In the genomic region with DNA sequence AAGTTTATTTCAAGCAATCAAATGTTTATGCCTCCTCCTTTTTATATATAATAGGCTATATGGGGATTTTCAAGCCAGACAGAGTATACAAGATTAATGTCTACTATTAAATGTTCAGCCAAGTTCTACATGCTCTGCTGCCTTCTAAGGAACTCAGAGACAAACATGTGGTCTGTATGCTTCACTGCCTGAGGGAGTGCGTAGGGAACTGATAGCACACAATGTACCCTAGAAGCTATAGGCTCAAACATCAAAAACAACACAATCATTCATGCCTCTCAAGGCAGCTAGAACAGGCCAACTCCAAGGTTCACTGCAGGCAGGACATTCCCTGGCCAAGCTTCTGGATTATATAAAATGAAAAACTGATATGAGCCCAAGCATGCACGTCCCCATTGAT, we compare ENCODE assay signal across 28 mouse cellular contexts. TPM values are rescaled to one million over a fixed set of nuclear protein-coding genes. Genes with fewer than 3 reads are reported as not detected.
DNase-seq lines count a peak whose midpoint lies in the region; ATAC-seq lines count a peak whose summit lies in the region.
"Had no signal": no experiment of that assay in that cellular context is flagged by ENCODE, and none has a peak within 500 bp of the region (broad histone marks: within the 10 kb centered on the region; RNA-seq: fewer than 3 reads in every experiment).

No protein-coding gene starts in this region.

- H3K4me1 ChIP-seq in kidney, embryonic 16.5 days (ENCODE audit: insufficient read depth, low read length), result peaks cover 6% of the 10 kb centered on the region; the same call in 1 of the 2 replicates
- H3K4me1 ChIP-seq in midbrain, embryonic 15.5 days, result no peaks in the 10 kb centered on the region
- H3K4me1 ChIP-seq: embryonic facial prominence, embryonic 12.5 days; embryonic facial prominence, embryonic 15.5 days; hindbrain, embryonic 12.5 days had no signal

- H3K9ac ChIP-seq in kidney, embryonic 16.5 days (replicated peaks; ENCODE audit: low read length), result no peak overlapping the region
- no peak overlapping the region for H3K9ac ChIP-seq in midbrain, embryonic 15.5 days
- H3K9ac ChIP-seq: embryonic facial prominence, embryonic 12.5 days; embryonic facial prominence, embryonic 15.5 days; forebrain, postnatal 0 days; hindbrain, embryonic 12.5 days had no signal

- no peaks in the 10 kb centered on the region for H3K36me3 ChIP-seq in kidney, embryonic 16.5 days (ENCODE audit: insufficient read depth, low read length)
- H3K36me3 ChIP-seq in splenic B cell, adult 2 months (ENCODE audit: control insufficient read depth, insufficient read depth, low read length, poor library complexity, severe bottlenecking), result no peaks in the 10 kb centered on the region
- no peaks in the 10 kb centered on the region for H3K36me3 ChIP-seq in midbrain, embryonic 15.5 days (replicated peaks)
- H3K36me3 ChIP-seq: embryonic facial prominence, embryonic 12.5 days; embryonic facial prominence, embryonic 15.5 days; hindbrain, embryonic 12.5 days had no signal

- no peak overlapping the region; the same call in 1 of the 2 replicates for H3K27ac ChIP-seq in kidney, embryonic 16.5 days (ENCODE audit: low read length)
- no peak overlapping the region for H3K27ac ChIP-seq in midbrain, embryonic 15.5 days
- H3K27ac ChIP-seq: embryonic facial prominence, embryonic 12.5 days; embryonic facial prominence, embryonic 15.5 days; gastrocnemius, adult 2 months; hindbrain, embryonic 12.5 days had no signal

- no peaks in the 10 kb centered on the region for H3K27me3 ChIP-seq in kidney, embryonic 16.5 days (ENCODE audit: insufficient read depth, low read length)
- H3K27me3 ChIP-seq in splenic B cell, adult 2 months (ENCODE audit: control insufficient read depth, insufficient read depth, low read length, poor library complexity, severe bottlenecking), result peaks cover 2% of the 10 kb centered on the region
- H3K27me3 ChIP-seq in midbrain, embryonic 15.5 days (replicated peaks), result no peaks in the 10 kb centered on the region
- H3K27me3 ChIP-seq: embryonic facial prominence, embryonic 12.5 days; embryonic facial prominence, embryonic 15.5 days; hindbrain, embryonic 12.5 days had no signal

- 27% methylated on average over 2 of the region's 2 CpGs for WGBS in kidney, embryonic 16.5 days
- 78% methylated on average over 2 of the region's 2 CpGs for WGBS in midbrain, embryonic 15.5 days

- H3K4me2 ChIP-seq in kidney, embryonic 16.5 days (replicated peaks; ENCODE audit: low read depth, low read length), result no peak overlapping the region
- H3K4me2 ChIP-seq in midbrain, embryonic 15.5 days, result no peak overlapping the region
- H3K4me2 ChIP-seq: embryonic facial prominence, embryonic 12.5 days; embryonic facial prominence, embryonic 15.5 days; heart, embryonic 11.5 days; hindbrain, embryonic 12.5 days had no signal

- ATAC-seq in kidney, embryonic 16.5 days (ENCODE audit: low FRiP score, low TSS enrichment), result peak; percentile 91
- ATAC-seq in midbrain, embryonic 15.5 days (replicated peaks), result no peak
- ATAC-seq: CD4-positive, CD25-positive, alpha-beta regulatory T cell, adult 4 months; forebrain, embryonic 14.5 days; forebrain, postnatal 0 days had no signal

- peak; percentile 22 for DNase-seq in kidney, adult 9 months
- no peak for DNase-seq in kidney, postnatal 4 days
- no peak for DNase-seq in kidney, adult 11 months
- DNase-seq in B cell, adult 2 months, result peak; percentile 7 to 8
- peak; percentile 3 for DNase-seq in splenic B cell, adult 2 months (ENCODE audit: low read depth, low spot score)
- DNase-seq: adrenal gland, adult 2 months; adrenal gland, postnatal 14 days; cerebellum, adult 11 months; cerebellum, adult 2 months; cerebellum, adult 9-11 months; cerebellum, postnatal 25 days; forebrain, postnatal 0 days; gastrocnemius, adult 2 months; gastrocnemius, postnatal 14 days; heart, adult 11 months had no signal

- H3K9me3 ChIP-seq in kidney, embryonic 16.5 days (ENCODE audit: low read length), result no peaks in the 10 kb centered on the region
- no peaks in the 10 kb centered on the region for H3K9me3 ChIP-seq in midbrain, embryonic 15.5 days
- H3K9me3 ChIP-seq: embryonic facial prominence, embryonic 12.5 days; embryonic facial prominence, embryonic 15.5 days; hindbrain, embryonic 12.5 days had no signal

- H3K4me3 ChIP-seq in kidney, embryonic 16.5 days (ENCODE audit: low read length), result no peak overlapping the region
- no peak overlapping the region for H3K4me3 ChIP-seq in midbrain, embryonic 15.5 days
- H3K4me3 ChIP-seq: embryonic facial prominence, embryonic 12.5 days; embryonic facial prominence, embryonic 15.5 days; gastrocnemius, adult 2 months; hindbrain, embryonic 12.5 days had no signal

RNA-seq across cellular contexts. Expression of gene Keg1, which starts 12.9 kb away (rescaled TPM):
- polyA plus RNA-seq in kidney, embryonic 16.5 days (2015; fragmentation: Nextera tagmentation; extraction: Ambion mirVana), result 87.0 and 88.0 TPM in 2 replicates
- polyA plus RNA-seq in midbrain, embryonic 15.5 days (2015; fragmentation: Nextera tagmentation; extraction: Ambion mirVana), result not detected in 2 replicates
- polyA plus RNA-seq: adrenal gland, adult 2 months; C2C12; CD4-positive, CD25-positive, alpha-beta regulatory T cell, adult 4 months; cerebellum, adult 2 months; embryonic facial prominence, embryonic 12.5 days; embryonic facial prominence, embryonic 15.5 days; forebrain, embryonic 11.5 days; forebrain, embryonic 14.5 days; forebrain, postnatal 0 days; frontal cortex, adult 2 months; heart, embryonic 11.5 days; heart, embryonic 14.5 days; heart, postnatal 0 days; hindbrain, embryonic 12.5 days had no signal

RNA-seq across cellular contexts. Expression of gene Olfr1443, which starts 30.5 kb away (rescaled TPM):
- polyA plus RNA-seq in kidney, embryonic 16.5 days (2015; fragmentation: Nextera tagmentation; extraction: Ambion mirVana), result not detected in 2 replicates
- not detected in 2 replicates for polyA plus RNA-seq in midbrain, embryonic 15.5 days (2015; fragmentation: Nextera tagmentation; extraction: Ambion mirVana)
- polyA plus RNA-seq: adrenal gland, adult 2 months; C2C12; CD4-positive, CD25-positive, alpha-beta regulatory T cell, adult 4 months; cerebellum, adult 2 months; embryonic facial prominence, embryonic 12.5 days; embryonic facial prominence, embryonic 15.5 days; forebrain, embryonic 11.5 days; forebrain, embryonic 14.5 days; forebrain, postnatal 0 days; frontal cortex, adult 2 months; heart, embryonic 11.5 days; heart, embryonic 14.5 days; heart, postnatal 0 days; hindbrain, embryonic 12.5 days had no signal

RNA-seq across cellular contexts. Expression of gene Olfr1442, which starts 38.2 kb away (rescaled TPM):
- 0.10 and 0.20 TPM in 2 replicates for polyA plus RNA-seq in kidney, embryonic 16.5 days (2015; fragmentation: Nextera tagmentation; extraction: Ambion mirVana)
- polyA plus RNA-seq in midbrain, embryonic 15.5 days (2015; fragmentation: Nextera tagmentation; extraction: Ambion mirVana), result not detected in 2 replicates
- polyA plus RNA-seq: adrenal gland, adult 2 months; C2C12; CD4-positive, CD25-positive, alpha-beta regulatory T cell, adult 4 months; cerebellum, adult 2 months; embryonic facial prominence, embryonic 12.5 days; embryonic facial prominence, embryonic 15.5 days; forebrain, embryonic 11.5 days; forebrain, embryonic 14.5 days; forebrain, postnatal 0 days; frontal cortex, adult 2 months; heart, embryonic 11.5 days; heart, embryonic 14.5 days; heart, postnatal 0 days; hindbrain, embryonic 12.5 days had no signal

RNA-seq across cellular contexts. Expression of gene Cntf, which starts 57.0 kb away (rescaled TPM):
- 2.6 TPM in 2 replicates for polyA plus RNA-seq in kidney, embryonic 16.5 days (2015; fragmentation: Nextera tagmentation; extraction: Ambion mirVana)
- polyA plus RNA-seq in midbrain, embryonic 15.5 days (2015; fragmentation: Nextera tagmentation; extraction: Ambion mirVana), result 1.1 and 1.4 TPM in 2 replicates
- polyA plus RNA-seq: adrenal gland, adult 2 months had no signal

Comparison
In these comparisons a context has a peak if more than half of its experiments do, and no peak if none do; other contexts are left out.
1. DNase-seq: peak in kidney, adult 9 months (single experiment), B cell, adult 2 months (2 of 2) and splenic B cell, adult 2 months (single experiment); none in kidney, postnatal 4 days (0 of 2) and kidney, adult 11 months (single experiment).
2. RNA of gene Keg1, which starts 12.9 kb away (polyA plus RNA-seq): 87.0 to 88.0 TPM in kidney, embryonic 16.5 days; not detected in midbrain, embryonic 15.5 days; every median in the first group is over 10 times any median in the second.